Mouse (Mus musculus) E14TG2a.4 (cell line): Measurements from ENCODE around the gene Cxcl3.
A peak's percentile ranks its signal among the peaks of the same experiment; 100 is the strongest.
"Not testable (repeated sequence)": the region's sequence is repeated elsewhere in the genome, so short reads cannot be mapped to it uniquely, and the experiment has no call there.

Experiments used
- H3K27me3 ChIP-seq: 2 replicates; pipeline ENCODE4 v1.6.1; 2014; ENCODE audit warnings: low read length, control low read depth; ENCODE audit not compliant: insufficient read depth
- H3K36me3 ChIP-seq: 2 replicates; pipeline ENCODE4 v1.6.1; 2014; ENCODE audit warnings: low read length, control low read depth; ENCODE audit not compliant: insufficient read depth
- H3K4me1 ChIP-seq: replicated peaks from 2 replicates; pipeline ENCODE4 v1.6.1; 2014; ENCODE audit warnings: low read depth, low read length, control low read depth
- H3K4me3 ChIP-seq: replicated peaks from 2 replicates; pipeline ENCODE4 v1.5.1; 2014; ENCODE audit warnings: mild to moderate bottlenecking, low read length
- H3K9me3 ChIP-seq: 2 replicates; pipeline ENCODE4 v1.6.1; 2014; ENCODE audit warnings: low read length, control low read depth
- CTCF ChIP-seq: conservative IDR thresholded peaks from 2 replicates; pipeline ENCODE4 v1.5.1; 2014; ENCODE audit warnings: low read length
- NANOG ChIP-seq: IDR thresholded peaks from 2 replicates; pipeline ENCODE4 v1.6.1; 2014; ENCODE audit warnings: borderline replicate concordance, low read length, mixed read lengths
- POU5F1 ChIP-seq: IDR thresholded peaks from 2 replicates; pipeline ENCODE4 v1.6.1; 2014; ENCODE audit warnings: low read length, borderline replicate concordance

Gene Cxcl3

DNA sequence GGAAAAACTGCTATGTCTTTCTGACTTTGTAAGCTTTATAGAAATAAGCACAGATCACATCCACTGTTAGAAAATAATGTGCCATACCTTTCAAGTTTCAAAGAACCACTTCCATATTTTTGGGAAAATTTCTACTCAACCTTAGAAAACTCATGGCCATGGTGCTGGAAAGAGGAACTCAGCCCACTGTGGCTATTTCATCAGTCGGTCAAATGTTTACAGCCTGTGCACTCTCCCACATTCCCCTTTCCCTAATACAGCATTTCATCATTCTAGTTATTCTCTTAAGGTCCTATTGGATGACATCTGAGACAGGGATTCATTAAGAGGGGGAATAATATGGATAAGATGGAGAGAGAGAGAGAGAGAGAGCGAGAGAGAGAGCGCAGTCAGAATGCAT lies 2.2 kb upstream of the Cxcl3 start:
- Histone ChIP-seq H3K27me3 (peaks cover 3% of the 10 kb centered on the region), H3K9me3 (no peaks in the 10 kb centered on the region), H3K4me3 (no peak overlapping the region), H3K36me3 (no peaks in the 10 kb centered on the region), H3K4me1 (0 out of 2 replicates have a peak, but pooled peaks cover 6% of the 10 kb centered on the region)
- TF ChIP-seq POU5F1 (no peak), NANOG (no peak), CTCF (no peak)

DNA sequence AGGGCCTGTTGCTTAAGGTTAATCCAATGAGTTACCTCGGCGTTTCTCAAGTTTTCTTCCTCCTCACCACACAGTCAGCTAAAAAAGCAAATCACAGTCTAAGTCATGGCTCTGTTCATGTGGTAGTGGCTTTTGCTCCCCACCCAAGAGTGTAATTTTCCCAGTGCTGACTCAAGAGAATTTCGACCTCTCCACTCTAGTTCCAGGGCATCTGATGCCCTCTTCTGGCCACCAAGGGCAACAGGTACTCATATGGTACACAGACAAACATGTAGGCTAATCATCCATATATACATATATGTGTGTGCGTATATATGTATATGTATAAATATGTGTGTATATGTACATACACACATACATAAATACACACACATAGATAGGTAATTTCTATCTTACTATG lies 2.2 kb downstream of the Cxcl3 start:
- Histone ChIP-seq H3K27me3 (peaks cover 8% of the 10 kb centered on the region), H3K9me3 (no peaks in the 10 kb centered on the region), H3K4me3 (no peak overlapping the region), H3K36me3 (no peaks in the 10 kb centered on the region), H3K4me1 (0 out of 2 replicates have a peak, but pooled peaks cover 6% of the 10 kb centered on the region)
- no peak for TF ChIP-seq NANOG
- 0 out of 2 replicates have a peak, but pooled peaks have one; percentile 25 for TF ChIP-seq CTCF
- TF ChIP-seq POU5F1, result no peak

DNA sequence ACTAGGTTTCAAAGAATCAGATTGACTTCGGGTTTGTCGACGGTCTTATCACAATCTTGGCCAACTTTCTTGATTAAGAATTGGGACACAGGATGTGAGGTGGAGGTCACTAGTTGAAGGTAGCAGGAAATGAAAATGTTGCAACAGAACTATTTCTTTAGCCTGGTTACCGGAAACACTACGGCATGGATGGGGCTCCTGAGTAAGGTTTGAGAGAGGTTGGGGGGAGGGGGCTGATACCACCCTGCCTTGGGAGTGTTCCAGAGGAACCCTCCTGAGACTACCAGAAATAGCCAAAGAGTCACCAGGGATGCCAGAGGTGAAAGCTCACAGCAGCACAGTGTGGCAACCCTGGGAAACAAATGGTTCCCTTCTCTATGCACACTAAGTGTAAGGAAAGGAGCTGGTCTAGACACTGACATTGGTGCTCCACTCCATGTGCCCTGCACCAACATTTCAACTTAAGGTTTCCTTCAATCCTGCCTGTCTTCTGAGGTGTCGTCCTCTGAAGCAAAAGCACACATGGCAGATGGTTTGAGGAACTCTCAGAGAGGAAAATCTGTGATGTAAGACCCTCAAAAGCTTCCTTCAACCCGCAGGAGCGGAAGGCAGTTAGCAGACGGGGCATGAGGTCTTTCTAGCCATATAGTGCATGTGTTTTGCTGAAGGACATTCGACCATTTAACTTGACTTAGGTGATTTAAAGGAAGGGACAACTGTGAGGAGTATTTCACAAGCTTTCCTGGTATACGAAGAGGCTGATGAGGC lies 3.6 kb downstream of the Cxcl3 start:
- no peaks in the 10 kb centered on the region for H3K9me3 ChIP-seq
- H3K4me1 ChIP-seq, result 0 out of 2 replicates have a peak, but pooled peaks cover 6% of the 10 kb centered on the region
- no peak overlapping the region for H3K4me3 ChIP-seq
- peaks cover 8% of the 10 kb centered on the region for H3K27me3 ChIP-seq
- H3K36me3 ChIP-seq, result no peaks in the 10 kb centered on the region
- TF ChIP-seq NANOG, result no peak
- TF ChIP-seq POU5F1, result no peak
- TF ChIP-seq CTCF, result no peak

DNA sequence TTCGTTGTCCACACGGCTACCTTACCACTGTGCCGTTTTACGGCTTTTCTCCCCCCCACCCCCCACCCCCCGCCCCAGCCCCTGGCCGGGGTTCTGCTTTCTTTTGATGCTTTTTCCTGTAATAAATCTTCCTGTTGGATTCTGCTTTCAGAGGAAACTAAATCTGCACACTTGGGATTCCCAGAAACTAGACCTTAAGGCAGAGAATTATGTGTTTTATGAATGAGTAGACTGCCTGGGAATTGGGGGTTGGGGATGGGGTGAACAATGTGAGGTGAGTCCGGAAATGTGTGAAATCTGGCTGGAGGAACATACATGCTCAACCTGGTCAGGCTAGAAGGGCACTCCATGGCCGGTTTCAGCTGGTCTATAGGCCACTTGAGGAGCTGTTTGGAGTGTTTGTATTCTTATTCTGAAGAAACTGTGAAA lies 4.2 kb downstream of the Cxcl3 start:
- Histone ChIP-seq H3K4me3 (no peak overlapping the region), H3K36me3 (no peaks in the 10 kb centered on the region), H3K27me3 (peaks cover 8% of the 10 kb centered on the region), H3K9me3 (no peaks in the 10 kb centered on the region), H3K4me1 (0 out of 2 replicates have a peak, but pooled peaks cover 6% of the 10 kb centered on the region)
- no peak for TF ChIP-seq CTCF
- no peak for TF ChIP-seq NANOG
- no peak for TF ChIP-seq POU5F1

DNA sequence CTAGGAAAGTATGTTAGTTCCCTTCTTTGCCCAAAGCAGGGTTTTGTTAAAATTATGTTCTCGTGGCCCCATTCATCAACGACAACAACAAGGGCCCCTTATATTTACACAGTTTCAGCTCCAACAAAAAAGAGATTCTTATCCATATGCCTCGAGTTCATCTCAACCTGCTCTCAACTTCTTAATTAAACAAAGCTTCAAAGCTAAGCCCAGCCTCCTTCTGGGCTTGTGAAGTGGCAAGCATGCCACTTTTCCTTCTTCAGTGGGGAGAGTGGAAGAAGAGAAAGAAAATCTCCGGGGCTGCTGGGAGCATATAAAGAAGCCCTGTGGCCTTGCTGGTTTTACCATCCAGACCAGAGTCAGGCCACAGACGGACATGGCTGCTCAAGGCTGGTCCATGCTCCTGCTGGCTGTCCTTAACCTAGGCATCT lies 8.3 kb downstream of the Cxcl3 start, which contains the start of gene Cxcl15:
TSS of gene Cxcl15 (plus strand) at position 340 of the 431 bp plus-strand sequence.
- H3K36me3 ChIP-seq, result no peaks in the 10 kb centered on the region
- H3K9me3 ChIP-seq, result no peaks in the 10 kb centered on the region
- TF ChIP-seq POU5F1 (no peak), NANOG (no peak), CTCF (no peak)
- no peak within 1 kb of the TSS for H3K4me3 ChIP-seq
- peaks cover 5% of the 10 kb centered on the region for H3K27me3 ChIP-seq
- no peaks in the 10 kb centered on the region for H3K4me1 ChIP-seq

DNA sequence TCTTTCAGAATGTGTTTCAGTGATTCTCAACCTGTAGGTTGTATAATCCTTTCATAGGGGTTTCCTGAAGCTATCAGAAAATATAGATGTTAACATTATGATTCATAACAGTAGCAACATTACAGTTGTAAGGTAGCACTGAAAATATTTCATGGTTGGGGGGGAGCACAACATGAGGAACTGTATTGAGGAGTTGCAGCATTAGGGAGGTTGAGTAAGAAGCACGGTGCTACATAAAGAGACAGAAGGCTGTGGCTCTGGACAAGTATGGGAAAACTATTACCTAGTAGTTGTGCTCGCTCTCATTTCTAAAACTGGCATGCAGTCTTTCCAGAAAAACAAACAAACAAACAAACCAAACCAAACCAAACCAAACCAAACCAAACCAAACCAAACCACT lies 9.5 kb downstream of the Cxcl3 start:
- not testable (repeated sequence) for H3K36me3 ChIP-seq, H3K4me1 ChIP-seq, H3K27me3 ChIP-seq, H3K9me3 ChIP-seq, H3K4me3 ChIP-seq

DNA sequence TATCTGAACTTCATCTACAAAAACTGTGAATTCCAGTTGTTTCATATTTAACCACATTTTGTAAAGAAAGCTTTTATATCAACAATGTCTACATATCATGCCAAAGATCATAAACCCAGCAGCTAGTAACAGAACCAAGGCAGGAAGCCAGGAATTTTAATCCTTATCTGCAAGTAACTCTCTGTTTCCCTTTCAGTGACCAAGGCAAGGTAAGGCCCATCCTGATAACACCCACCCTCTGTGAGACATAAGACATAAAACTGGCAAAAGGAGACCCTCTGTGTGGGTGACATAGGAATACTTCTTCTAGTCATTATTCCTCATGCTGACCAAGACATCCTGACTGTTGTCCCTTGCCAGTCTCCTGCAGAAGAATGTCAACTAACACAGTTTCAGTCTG lies 18.7 kb downstream of the Cxcl3 start:
- Histone ChIP-seq H3K27me3 (no peaks in the 10 kb centered on the region), H3K4me1 (no peaks in the 10 kb centered on the region), H3K9me3 (no peaks in the 10 kb centered on the region), H3K36me3 (no peaks in the 10 kb centered on the region), H3K4me3 (no peak overlapping the region)
- TF ChIP-seq CTCF (no peak), POU5F1 (no peak), NANOG (no peak)

DNA sequence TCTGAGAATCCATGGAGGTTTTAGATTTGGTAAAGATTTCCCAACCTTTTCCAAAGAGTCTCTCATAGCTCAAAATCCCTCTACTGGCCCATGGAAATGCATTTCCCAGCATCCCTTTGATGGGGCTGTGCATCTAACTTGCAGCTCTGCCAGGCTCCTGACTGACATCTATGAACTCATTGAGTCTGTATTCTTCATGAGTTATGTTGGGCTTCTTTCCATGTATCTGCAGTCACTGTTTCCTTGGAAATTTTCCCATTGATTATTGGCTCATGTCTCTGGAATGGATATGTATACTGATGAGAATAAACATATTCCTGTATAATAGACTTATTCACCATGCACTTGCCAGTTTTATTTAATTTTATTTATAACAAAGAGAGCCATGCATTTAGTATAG lies 20.1 kb downstream of the Cxcl3 start:
- TF ChIP-seq NANOG (no peak), CTCF (no peak), POU5F1 (no peak)
- H3K4me3 ChIP-seq, result no peak overlapping the region
- H3K27me3 ChIP-seq, result no peaks in the 10 kb centered on the region
- H3K4me1 ChIP-seq, result no peaks in the 10 kb centered on the region
- no peaks in the 10 kb centered on the region for H3K9me3 ChIP-seq
- no peaks in the 10 kb centered on the region for H3K36me3 ChIP-seq
